Mouse (Mus musculus) embryonic facial prominence, embryonic 14.5 days (tissue): ENCODE measurements around the gene Tsc2. TPM values are rescaled to one million over a fixed set of nuclear protein-coding genes. Genes with fewer than 3 reads are reported as not detected.

ENCODE experiments used
- ATAC-seq: fragments of 200-750 bp; cut with Nextera tagmentation; 2 replicates; pipeline ENCODE4 v1.8.0; 2017; ENCODE audit warnings: low read depth, moderate number of reproducible peaks, moderate TSS enrichment
- DNase-seq: peaks from one replicate; pipeline ENCODE4 v3.0.0-alpha.2; 2015; ENCODE audit warnings: low spot score
- H3K27ac ChIP-seq: fragments of 300-500 bp; sonication (generic); replicated peaks from 2 replicates; pipeline ENCODE4 v1.5.1; 2014; ENCODE audit warnings: low read depth, mild to moderate bottlenecking, low read length, moderate library complexity
- H3K27me3 ChIP-seq: fragments of 300-500 bp; sonication (generic); replicated peaks from 2 replicates; pipeline ENCODE4 v1.6.1; 2014; ENCODE audit warnings: low read length; ENCODE audit not compliant: control insufficient read depth, insufficient read depth
- H3K36me3 ChIP-seq: fragments of 300-500 bp; sonication (generic); 2 replicates; pipeline ENCODE4 v1.6.1; 2014; ENCODE audit warnings: low read length, mixed read lengths; ENCODE audit not compliant: control insufficient read depth, insufficient read depth
- H3K4me1 ChIP-seq: fragments of 300-500 bp; sonication (generic); 2 replicates; pipeline ENCODE4 v1.6.1; 2014; ENCODE audit warnings: antibody characterized with exemption, low read length; ENCODE audit not compliant: control insufficient read depth, insufficient read depth
- H3K4me2 ChIP-seq: fragments of 300-500 bp; sonication (generic); 2 replicates; pipeline ENCODE4 v1.6.1; 2014; ENCODE audit warnings: low read depth, mild to moderate bottlenecking, low read length, moderate library complexity, mixed read lengths
- H3K4me3 ChIP-seq: fragments of 300-500 bp; sonication (generic); 2 replicates; pipeline ENCODE4 v1.5.1; 2014; ENCODE audit warnings: low read depth, mild to moderate bottlenecking, low read length
- H3K9ac ChIP-seq: fragments of 300-500 bp; sonication (generic); 2 replicates; pipeline ENCODE4 v1.6.1; 2014; ENCODE audit warnings: low read depth, mild to moderate bottlenecking, low read length, moderate library complexity, mixed read lengths
- H3K9me3 ChIP-seq: fragments of 300-500 bp; sonication (generic); 2 replicates; pipeline ENCODE4 v1.6.1; 2016; ENCODE audit warnings: low read length; ENCODE audit not compliant: control insufficient read depth
- WGBS: fragments of 180-500 bp; shearing (Covaris S2); extraction: QIAGEN DNeasy Blood & Tissue Kit; methylation state at CpG from one replicate; pipeline ENCODE4 v1.1.7; 2014; 5-methylcytosine and 5-hydroxymethylcytosine counted together
- polyA plus RNA-seq: library from polyadenylated mRNA; unstranded; fragments of >200 nt; fragmentation: Nextera tagmentation; extraction: Ambion mirVana; gene quantifications from 2 replicates; pipeline ENCODE4 v1.2.1, GENCODE M21; 2014

Gene Tsc2
- polyA plus RNA-seq, 1 experiment from 2014 or later, result 60.8 TPM

- WGBS, result 85% methylated on average over 14 of the region's 14 CpGs
- Histone ChIP-seq H3K4me2 (no peak overlapping the region), H3K36me3 (peaks cover 92% of the 10 kb centered on the region), H3K9ac (no peak overlapping the region), H3K4me3 (no peak overlapping the region), H3K9me3 (no peaks in the 10 kb centered on the region), H3K4me1 (no peaks in the 10 kb centered on the region), H3K27ac (no peak overlapping the region), H3K27me3 (no peaks in the 10 kb centered on the region)
- ATAC-seq, result no peak
- no peak for DNase-seq
These were observed 14.8 kb downstream of the Tsc2 start for GRCm38 (mm10) chr17:24617561-24618194.

- DNase-seq, result no peak
- Histone ChIP-seq H3K4me2 (no peak overlapping the region), H3K27me3 (no peaks in the 10 kb centered on the region), H3K4me3 (no peak overlapping the region), H3K4me1 (no peaks in the 10 kb centered on the region), H3K36me3 (peaks cover 73% of the 10 kb centered on the region), H3K9me3 (no peaks in the 10 kb centered on the region), H3K27ac (no peak overlapping the region), H3K9ac (no peak overlapping the region)
- no peak for ATAC-seq
- 91% methylated on average over 2 of the region's 2 CpGs for WGBS
These were observed 21.7 kb downstream of the Tsc2 start for GRCm38 (mm10) chr17:24610711-24611110.

- H3K4me1 ChIP-seq, result no peaks in the 10 kb centered on the region
- no peak overlapping the region for H3K9ac ChIP-seq
- no peaks in the 10 kb centered on the region for H3K27me3 ChIP-seq
- H3K4me2 ChIP-seq, result no peak overlapping the region
- 87% methylated on average over 8 of the region's 8 CpGs for WGBS
- no peak overlapping the region for H3K27ac ChIP-seq
- H3K9me3 ChIP-seq, result no peaks in the 10 kb centered on the region
- ATAC-seq (no peak), DNase-seq (no peak)
- H3K36me3 ChIP-seq, result peaks cover 72% of the 10 kb centered on the region
- no peak overlapping the region for H3K4me3 ChIP-seq
These were observed 23.6 kb downstream of the Tsc2 start for GRCm38 (mm10) chr17:24608874-24609273.

- H3K36me3 ChIP-seq, result peaks cover 68% of the 10 kb centered on the region
- WGBS, result 91% methylated on average over 4 of the region's 4 CpGs
- H3K9me3 ChIP-seq, result no peaks in the 10 kb centered on the region
- H3K4me2 ChIP-seq, result no peak overlapping the region
- H3K4me3 ChIP-seq, result no peak overlapping the region
- H3K27ac ChIP-seq, result no peak overlapping the region
- H3K9ac ChIP-seq, result no peak overlapping the region
- H3K27me3 ChIP-seq, result no peaks in the 10 kb centered on the region
- no peaks in the 10 kb centered on the region for H3K4me1 ChIP-seq
- DNase-seq (no peak), ATAC-seq (no peak)
These were observed 24.1 kb downstream of the Tsc2 start for GRCm38 (mm10) chr17:24608370-24608769.

GRCm38 (mm10) chr17:24604557-24604956 is 27.9 kb downstream of the Tsc2 start:
- peaks cover 87% of the 10 kb centered on the region for H3K36me3 ChIP-seq
- DNase-seq (no peak), ATAC-seq (no peak)
- H3K4me1 ChIP-seq, result no peaks in the 10 kb centered on the region
- H3K27me3 ChIP-seq, result no peaks in the 10 kb centered on the region
- H3K9ac ChIP-seq, result no peak overlapping the region
- WGBS, result 89% methylated on average over 3 of the region's 3 CpGs
- H3K9me3 ChIP-seq, result no peaks in the 10 kb centered on the region
- H3K4me2 ChIP-seq, result no peak overlapping the region
- no peak overlapping the region for H3K27ac ChIP-seq
- H3K4me3 ChIP-seq, result no peak overlapping the region

- no peak overlapping the region for H3K4me3 ChIP-seq
- 82% methylated on average over 8 of the region's 8 CpGs for WGBS
- H3K4me2 ChIP-seq, result no peak overlapping the region
- no peak overlapping the region for H3K27ac ChIP-seq
- H3K36me3 ChIP-seq, result peaks cover 92% of the 10 kb centered on the region
- no peak overlapping the region for H3K9ac ChIP-seq
- ATAC-seq (no peak), DNase-seq (no peak)
- no peaks in the 10 kb centered on the region for H3K9me3 ChIP-seq
- no peaks in the 10 kb centered on the region for H3K4me1 ChIP-seq
- H3K27me3 ChIP-seq, result no peaks in the 10 kb centered on the region
These were observed 28.5 kb downstream of the Tsc2 start for GRCm38 (mm10) chr17:24603961-24604360.

- 96% methylated on average over 4 of the region's 4 CpGs for WGBS
- H3K27me3 ChIP-seq, result no peaks in the 10 kb centered on the region
- H3K36me3 ChIP-seq, result peaks cover 94% of the 10 kb centered on the region
- H3K4me3 ChIP-seq, result no peak overlapping the region
- no peaks in the 10 kb centered on the region for H3K9me3 ChIP-seq
- H3K4me2 ChIP-seq, result no peak overlapping the region
- no peak for ATAC-seq
- no peak overlapping the region for H3K27ac ChIP-seq
- H3K4me1 ChIP-seq, result no peaks in the 10 kb centered on the region
- H3K9ac ChIP-seq, result no peak overlapping the region
- DNase-seq, result no peak
These were observed 31.9 kb downstream of the Tsc2 start for GRCm38 (mm10) chr17:24600502-24600901.

- peaks cover 98% of the 10 kb centered on the region for H3K36me3 ChIP-seq
- H3K4me3 ChIP-seq, result no peak overlapping the region
- H3K9ac ChIP-seq, result no peak overlapping the region
- H3K27me3 ChIP-seq, result no peaks in the 10 kb centered on the region
- no peaks in the 10 kb centered on the region for H3K4me1 ChIP-seq
- no peaks in the 10 kb centered on the region for H3K9me3 ChIP-seq
- no peak overlapping the region for H3K27ac ChIP-seq
- WGBS, result 86% methylated on average over 3 of the region's 3 CpGs
- DNase-seq (no peak), ATAC-seq (no peak)
- H3K4me2 ChIP-seq, result no peak overlapping the region
These were observed 34.4 kb downstream of the Tsc2 start for GRCm38 (mm10) chr17:24597989-24598388.

- Histone ChIP-seq H3K9ac (no peak overlapping the region), H3K4me3 (no peak overlapping the region), H3K27ac (no peak overlapping the region), H3K9me3 (no peaks in the 10 kb centered on the region), H3K27me3 (no peaks in the 10 kb centered on the region), H3K36me3 (peaks cover 98% of the 10 kb centered on the region), H3K4me2 (no peak overlapping the region), H3K4me1 (no peaks in the 10 kb centered on the region)
- DNase-seq (no peak), ATAC-seq (no peak)
- 91% methylated on average over 19 of the region's 19 CpGs for WGBS
These were observed 35.8 kb downstream of the Tsc2 start for GRCm38 (mm10) chr17:24596471-24597183.
